Mouse (Mus musculus): Measurements from ENCODE around the gene Phf11d. TPM values are rescaled to one million over a fixed set of nuclear protein-coding genes. Genes with fewer than 3 reads are reported as not detected.
"Not testable (repeated sequence)": the region's sequence is repeated elsewhere in the genome, so short reads cannot be mapped to it uniquely, and the experiment has no call there.

Gene Phf11d
- 1 to 10 TPM in 1 of 2 experiments, under 1 TPM in 1; 0.76 to 1.0 TPM for total RNA-seq (2021)

GRCm38 (mm10) chr14:59365244-59365644 lies at the start of gene Phf11d:
Phf11d (minus strand) TSS chr14:59365470.
- peak; percentile 2 to 6 for DNase-seq

GRCm38 (mm10) chr14:59414979-59415378 lies 49.7 kb upstream of the Phf11d start:
- not testable (repeated sequence) for DNase-seq

GRCm38 (mm10) chr14:59396999-59397398 lies 31.7 kb upstream of the Phf11d start:
- DNase-seq: no peak

- DNase-seq: no peak
Observed at GRCm38 (mm10) chr14:59395281-59395680, 30.0 kb upstream of the Phf11d start, which contains the start of gene Phf11c. Phf11c (minus strand) TSS chr14:59395381.

GRCm38 (mm10) chr14:59390181-59390580 lies 24.9 kb upstream of the Phf11d start:
- peak; percentile 17 to 35 for DNase-seq

- no peak for DNase-seq
Observed at GRCm38 (mm10) chr14:59389532-59389931, 24.3 kb upstream of the Phf11d start.

- no peak for DNase-seq
Observed at GRCm38 (mm10) chr14:59370348-59371068, 5.2 kb upstream of the Phf11d start.

- no peak for DNase-seq
Observed at GRCm38 (mm10) chr14:59366386-59367105, 1.3 kb upstream of the Phf11d start.

GRCm38 (mm10) chr14:59341189-59341588 lies 24.1 kb downstream of the Phf11d start, which contains the start of gene Phf11b:
Phf11b (minus strand) TSS chr14:59341351.
- not testable (repeated sequence) for DNase-seq

GRCm38 (mm10) chr14:59339541-59339940 lies 25.7 kb downstream of the Phf11d start:
- no peak for DNase-seq

GRCm38 (mm10) chr14:59336056-59336455 lies 29.2 kb downstream of the Phf11d start:
- not testable (repeated sequence) for DNase-seq

- DNase-seq: peak; percentile 25 to 27
Observed at GRCm38 (mm10) chr14:59330499-59330898, 34.8 kb downstream of the Phf11d start.

GRCm38 (mm10) chr14:59319970-59320369 lies 45.3 kb downstream of the Phf11d start:
- not testable (repeated sequence) for DNase-seq

- DNase-seq: not testable (repeated sequence)
Observed at GRCm38 (mm10) chr14:59319036-59319435, 46.2 kb downstream of the Phf11d start.

Other genes starting within 250 kb of the Phf11d start
- not detected for gene 1700129C05Rik, start 222.6 kb downstream of the Phf11d start, total RNA-seq (2021)
- gene Gm5142, start 186.7 kb downstream of the Phf11d start, total RNA-seq (2021): not detected
- 10 to 100 TPM; 34.5 to 35.1 TPM for gene Rcbtb1, start 164.3 kb downstream of the Phf11d start, total RNA-seq (2021)
- gene Gm6904, start 105.3 kb downstream of the Phf11d start, total RNA-seq (2021): not detected
- gene Phf11a, start 67.9 kb downstream of the Phf11d start, total RNA-seq (2021): not detected
- gene Phf11b, start 24.1 kb downstream of the Phf11d start, total RNA-seq (2021): not detected
- under 1 TPM; 0.40 to 0.86 TPM for gene Phf11c, start 29.9 kb upstream of the Phf11d start, total RNA-seq (2021)
- gene Setdb2, start 75.4 kb upstream of the Phf11d start, total RNA-seq (2021): 1 to 10 TPM; 5.3 to 7.2 TPM
- 10 to 100 TPM; 19.2 to 24.5 TPM for gene Cab39l, start 75.5 kb upstream of the Phf11d start, total RNA-seq (2021)
- 10 to 100 TPM; 67.1 to 81.0 TPM for gene Cdadc1, start 232.5 kb upstream of the Phf11d start, total RNA-seq (2021)

Data from layer of hippocampus, postnatal 36 days (tissue).